Mouse (Mus musculus): ENCODE measurements at regions not wholly inside any gene's neighbourhood (a gene's known extent, or its start where the extent isn't known, plus 50 kb on each side); places are given as distances from the start of the nearest gene placed in this dataset.

DNA sequence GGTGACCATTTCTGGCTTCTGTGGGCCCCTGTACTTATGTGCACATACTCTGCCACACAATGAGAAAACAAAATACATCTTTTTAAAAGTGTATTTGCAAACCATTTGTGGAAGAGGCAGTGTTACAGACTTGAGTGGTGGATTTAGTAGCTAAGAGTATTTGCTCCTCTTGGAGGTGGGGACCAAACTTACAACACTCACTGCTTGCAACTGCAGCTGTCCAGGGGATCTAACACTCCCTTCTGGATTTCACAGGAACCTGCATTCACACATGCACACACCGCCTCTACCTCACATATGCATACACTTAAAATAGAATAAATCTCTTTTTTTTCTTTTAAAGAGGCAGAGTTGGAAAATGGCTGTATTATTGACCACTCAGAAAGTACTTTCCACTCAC lies 386.2 kb downstream of the Ttll7 start:
- WGBS, result 90% methylated on average over 1 of the region's 1 CpGs
- no peak overlapping the region for H3K4me3 ChIP-seq (ENCODE audit: low read length)
- no peak overlapping the region for H3K9ac ChIP-seq (ENCODE audit: low read depth, low read length)
- H3K27me3 ChIP-seq (replicated peaks; ENCODE audit: control insufficient read depth, insufficient read depth, low read length), result no peaks in the 10 kb centered on the region
- ATAC-seq, result no peak
- no peaks in the 10 kb centered on the region for H3K9me3 ChIP-seq (ENCODE audit: control insufficient read depth, low read length)
- H3K36me3 ChIP-seq (ENCODE audit: control insufficient read depth, insufficient read depth, low read length), result no peaks in the 10 kb centered on the region
- no peaks in the 10 kb centered on the region for H3K4me1 ChIP-seq (ENCODE audit: control insufficient read depth, insufficient read depth, low read length)
- H3K27ac ChIP-seq (ENCODE audit: low read length), result no peak overlapping the region
- H3K4me2 ChIP-seq (ENCODE audit: low read depth, low read length), result no peak overlapping the region

GRCm38 (mm10) chr3:147240651-147241050 lies 388.5 kb downstream of the Ttll7 start:
- no peak overlapping the region for H3K4me3 ChIP-seq (ENCODE audit: low read length)
- no peaks in the 10 kb centered on the region for H3K4me1 ChIP-seq (ENCODE audit: control insufficient read depth, insufficient read depth, low read length)
- no peak overlapping the region for H3K9ac ChIP-seq (ENCODE audit: low read depth, low read length)
- no peaks in the 10 kb centered on the region for H3K27me3 ChIP-seq (replicated peaks; ENCODE audit: control insufficient read depth, insufficient read depth, low read length)
- 80% methylated on average over 4 of the region's 4 CpGs for WGBS
- H3K27ac ChIP-seq (ENCODE audit: low read length), result no peak overlapping the region
- H3K9me3 ChIP-seq (ENCODE audit: control insufficient read depth, low read length), result no peaks in the 10 kb centered on the region
- no peak overlapping the region for H3K4me2 ChIP-seq (ENCODE audit: low read depth, low read length)
- ATAC-seq, result no peak
- no peaks in the 10 kb centered on the region for H3K36me3 ChIP-seq (ENCODE audit: control insufficient read depth, insufficient read depth, low read length)

GRCm38 (mm10) chr3:147244911-147245430 lies 392.8 kb downstream of the Ttll7 start:
- H3K4me2 ChIP-seq (ENCODE audit: low read depth, low read length), result no peak overlapping the region
- no peaks in the 10 kb centered on the region for H3K27me3 ChIP-seq (replicated peaks; ENCODE audit: control insufficient read depth, insufficient read depth, low read length)
- 74% methylated on average over 5 of the region's 5 CpGs for WGBS
- H3K27ac ChIP-seq (ENCODE audit: low read length), result no peak overlapping the region
- H3K9ac ChIP-seq (ENCODE audit: low read depth, low read length), result no peak overlapping the region
- no peaks in the 10 kb centered on the region for H3K9me3 ChIP-seq (ENCODE audit: control insufficient read depth, low read length)
- no peaks in the 10 kb centered on the region for H3K36me3 ChIP-seq (ENCODE audit: control insufficient read depth, insufficient read depth, low read length)
- no peak overlapping the region for H3K4me3 ChIP-seq (ENCODE audit: low read length)
- no peak for ATAC-seq
- no peaks in the 10 kb centered on the region for H3K4me1 ChIP-seq (ENCODE audit: control insufficient read depth, insufficient read depth, low read length)

- ATAC-seq, result no peak
- no peaks in the 10 kb centered on the region for H3K4me1 ChIP-seq (ENCODE audit: control insufficient read depth, insufficient read depth, low read length)
- H3K4me3 ChIP-seq (ENCODE audit: low read length), result no peak overlapping the region
- H3K36me3 ChIP-seq (ENCODE audit: control insufficient read depth, insufficient read depth, low read length), result no peaks in the 10 kb centered on the region
- H3K9ac ChIP-seq (ENCODE audit: low read depth, low read length), result no peak overlapping the region
- 83% methylated on average over 5 of the region's 5 CpGs for WGBS
- H3K4me2 ChIP-seq (ENCODE audit: low read depth, low read length), result no peak overlapping the region
- H3K27me3 ChIP-seq (replicated peaks; ENCODE audit: control insufficient read depth, insufficient read depth, low read length), result no peaks in the 10 kb centered on the region
- H3K27ac ChIP-seq (ENCODE audit: low read length), result no peak overlapping the region
- no peaks in the 10 kb centered on the region for H3K9me3 ChIP-seq (ENCODE audit: control insufficient read depth, low read length)
These were observed 394.0 kb downstream of the Ttll7 start for GRCm38 (mm10) chr3:147246141-147246540.

GRCm38 (mm10) chr3:147249466-147249865 lies 397.3 kb downstream of the Ttll7 start:
- H3K27ac ChIP-seq (ENCODE audit: low read length), result no peak overlapping the region
- ATAC-seq, result no peak
- H3K9me3 ChIP-seq (ENCODE audit: control insufficient read depth, low read length), result no peaks in the 10 kb centered on the region
- H3K9ac ChIP-seq (ENCODE audit: low read depth, low read length), result no peak overlapping the region
- no peak overlapping the region for H3K4me3 ChIP-seq (ENCODE audit: low read length)
- no peaks in the 10 kb centered on the region for H3K4me1 ChIP-seq (ENCODE audit: control insufficient read depth, insufficient read depth, low read length)
- WGBS, result 85% methylated on average over 1 of the region's 1 CpGs
- H3K36me3 ChIP-seq (ENCODE audit: control insufficient read depth, insufficient read depth, low read length), result no peaks in the 10 kb centered on the region
- no peak overlapping the region for H3K4me2 ChIP-seq (ENCODE audit: low read depth, low read length)
- H3K27me3 ChIP-seq (replicated peaks; ENCODE audit: control insufficient read depth, insufficient read depth, low read length), result no peaks in the 10 kb centered on the region

- Histone ChIP-seq H3K9ac (ENCODE audit: low read depth, low read length) (no peak overlapping the region), H3K27me3 (replicated peaks; ENCODE audit: control insufficient read depth, insufficient read depth, low read length) (no peaks in the 10 kb centered on the region), H3K4me1 (ENCODE audit: control insufficient read depth, insufficient read depth, low read length) (no peaks in the 10 kb centered on the region), H3K4me2 (ENCODE audit: low read depth, low read length) (no peak overlapping the region), H3K9me3 (ENCODE audit: control insufficient read depth, low read length) (no peaks in the 10 kb centered on the region), H3K4me3 (ENCODE audit: low read length) (no peak overlapping the region), H3K27ac (ENCODE audit: low read length) (no peak overlapping the region), H3K36me3 (ENCODE audit: control insufficient read depth, insufficient read depth, low read length) (no peaks in the 10 kb centered on the region)
- ATAC-seq, result no peak
- 81% methylated on average over 2 of the region's 2 CpGs for WGBS
These were observed 397.7 kb downstream of the Ttll7 start for GRCm38 (mm10) chr3:147249906-147250305.

GRCm38 (mm10) chr3:147252226-147252788 lies 400.1 kb downstream of the Ttll7 start:
- H3K27me3 ChIP-seq (replicated peaks; ENCODE audit: control insufficient read depth, insufficient read depth, low read length), result no peaks in the 10 kb centered on the region
- no peak for ATAC-seq
- H3K4me2 ChIP-seq (ENCODE audit: low read depth, low read length), result no peak overlapping the region
- H3K9me3 ChIP-seq (ENCODE audit: control insufficient read depth, low read length), result no peaks in the 10 kb centered on the region
- H3K4me3 ChIP-seq (ENCODE audit: low read length), result no peak overlapping the region
- no peaks in the 10 kb centered on the region for H3K36me3 ChIP-seq (ENCODE audit: control insufficient read depth, insufficient read depth, low read length)
- WGBS, result 75% methylated on average over 4 of the region's 4 CpGs
- H3K27ac ChIP-seq (ENCODE audit: low read length), result no peak overlapping the region
- H3K4me1 ChIP-seq (ENCODE audit: control insufficient read depth, insufficient read depth, low read length), result no peaks in the 10 kb centered on the region
- no peak overlapping the region for H3K9ac ChIP-seq (ENCODE audit: low read depth, low read length)

- H3K4me3 ChIP-seq (ENCODE audit: low read length), result no peak overlapping the region
- WGBS, result 46% methylated on average over 6 of the region's 6 CpGs
- no peak for ATAC-seq
These were observed 400.6 kb downstream of the Ttll7 start for GRCm38 (mm10) chr3:147252812-147253211.

DNA sequence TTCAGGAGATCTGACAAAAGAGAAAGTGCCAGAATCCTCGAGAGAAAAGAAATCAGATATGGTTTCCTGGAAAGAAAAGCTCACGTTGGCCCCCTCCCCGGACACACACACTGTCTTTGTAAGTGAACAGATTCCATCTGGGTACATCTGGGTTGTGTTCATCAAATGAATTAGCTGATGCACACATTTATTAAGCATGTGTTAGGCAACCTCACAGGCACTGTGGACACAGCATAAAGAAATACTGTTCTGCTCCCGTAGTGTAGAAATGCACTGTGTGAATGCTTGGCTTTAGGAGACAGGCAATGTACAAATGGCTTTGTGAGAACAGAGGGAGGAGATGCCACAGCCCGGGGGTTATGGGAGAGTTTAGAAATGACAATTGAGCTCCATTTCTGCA lies 402.3 kb downstream of the Ttll7 start:
- Histone ChIP-seq H3K27ac (ENCODE audit: low read length) (no peak overlapping the region), H3K36me3 (ENCODE audit: control insufficient read depth, insufficient read depth, low read length) (no peaks in the 10 kb centered on the region), H3K4me2 (ENCODE audit: low read depth, low read length) (no peak overlapping the region), H3K4me1 (ENCODE audit: control insufficient read depth, insufficient read depth, low read length) (no peaks in the 10 kb centered on the region), H3K27me3 (replicated peaks; ENCODE audit: control insufficient read depth, insufficient read depth, low read length) (no peaks in the 10 kb centered on the region), H3K9me3 (ENCODE audit: control insufficient read depth, low read length) (no peaks in the 10 kb centered on the region), H3K4me3 (ENCODE audit: low read length) (no peak overlapping the region), H3K9ac (ENCODE audit: low read depth, low read length) (no peak overlapping the region)
- WGBS, result 52% methylated on average over 5 of the region's 5 CpGs
- ATAC-seq, result no peak

More at GRCm38 (mm10) chr3:147252812-147253211, 400.6 kb downstream of the Ttll7 start:
- H3K9me3 ChIP-seq (ENCODE audit: control insufficient read depth, low read length), result no peaks in the 10 kb centered on the region
- H3K9ac ChIP-seq (ENCODE audit: low read depth, low read length), result no peak overlapping the region
- no peaks in the 10 kb centered on the region for H3K4me1 ChIP-seq (ENCODE audit: control insufficient read depth, insufficient read depth, low read length)
- H3K36me3 ChIP-seq (ENCODE audit: control insufficient read depth, insufficient read depth, low read length), result no peaks in the 10 kb centered on the region
- H3K4me2 ChIP-seq (ENCODE audit: low read depth, low read length), result no peak overlapping the region
- H3K27ac ChIP-seq (ENCODE audit: low read length), result no peak overlapping the region
- no peaks in the 10 kb centered on the region for H3K27me3 ChIP-seq (replicated peaks; ENCODE audit: control insufficient read depth, insufficient read depth, low read length)

Data from intestine, embryonic 16.5 days (tissue).